Mouse (Mus musculus) retina, postnatal 7 days (tissue): ENCODE data around the gene Fam20b.
A peak's percentile ranks its signal among the peaks of the same experiment; 100 is the strongest.

Experiments used
- DNase-seq: peaks from one replicate; pipeline ENCODE4 v3.0.0-alpha.2; 2012; ENCODE audit warnings: low read depth, low spot score

The Fam20b gene

GRCm38 (mm10) chr1:156635148-156635547, 83.7 kb downstream of the Fam20b start:
- DNase-seq = no peak

DNA sequence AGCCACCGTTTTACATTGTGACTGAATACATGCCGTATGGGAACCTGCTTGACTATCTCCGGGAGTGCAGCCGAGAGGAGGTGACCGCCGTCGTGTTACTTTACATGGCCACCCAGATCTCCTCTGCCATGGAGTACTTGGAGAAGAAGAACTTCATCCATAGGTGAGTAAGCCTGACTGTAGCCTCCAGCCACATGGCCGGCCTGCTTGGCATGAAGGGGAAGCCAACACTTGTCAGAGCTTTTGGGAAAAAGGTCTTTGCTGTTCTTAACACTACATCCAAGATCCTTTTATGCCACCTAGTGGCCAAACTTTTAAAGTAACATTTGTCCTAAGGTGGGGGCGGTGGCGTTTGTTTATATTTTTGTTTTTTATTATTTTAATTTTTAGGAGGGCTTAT, 85.8 kb downstream of the Fam20b start:
- DNase-seq = peak; percentile 35

GRCm38 (mm10) chr1:156630965-156631364, 87.9 kb downstream of the Fam20b start:
- no peak for DNase-seq

DNA sequence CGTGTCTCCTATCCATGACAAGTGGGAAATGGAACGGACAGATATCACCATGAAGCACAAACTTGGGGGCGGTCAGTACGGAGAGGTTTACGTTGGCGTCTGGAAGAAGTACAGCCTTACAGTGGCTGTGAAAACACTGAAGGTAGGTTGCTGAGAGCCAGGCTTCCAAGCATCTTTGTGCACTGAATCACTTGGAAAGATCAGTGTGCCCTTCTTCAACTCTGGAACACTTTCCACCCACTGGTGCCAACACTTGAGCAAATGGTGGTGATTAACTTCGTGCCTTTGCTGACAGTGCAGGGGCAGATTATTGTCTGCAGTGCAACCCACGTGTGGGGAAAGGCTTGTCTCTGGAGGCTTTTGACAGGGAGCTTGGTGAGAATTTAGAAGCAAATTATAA, 88.9 kb downstream of the Fam20b start:
- DNase-seq = no peak
